Mouse (Mus musculus): ENCODE results near the gene Pitx3. TPM values are rescaled to one million over a fixed set of nuclear protein-coding genes. Genes with fewer than 3 reads are reported as not detected.

The Pitx3 gene
- total RNA-seq, 2 experiments from 2014 or later: 1.1 to 1.3 TPM

Other genes starting within 250 kb of the Pitx3 start
- 10 to 100 TPM; 16.2 to 17.2 TPM for gene Armh3, start 149.8 kb downstream of the Pitx3 start, total RNA-seq (2021)
- 1 to 10 TPM; 5.0 to 5.1 TPM for gene Hps6, start 144.8 kb downstream of the Pitx3 start, total RNA-seq (2021)
- gene Pprc1, start 103.4 kb downstream of the Pitx3 start, total RNA-seq (2021): 10 to 100 TPM; 14.2 to 14.9 TPM
- gene Ldb1, start 103.1 kb downstream of the Pitx3 start, total RNA-seq (2021): 10 to 100 TPM; 35.2 to 37.3 TPM
- gene Nolc1, start 72.5 kb downstream of the Pitx3 start, total RNA-seq (2021): 10 to 100 TPM; 17.9 to 19.1 TPM
- 1 to 10 TPM in 1 of 2 experiments, not detected in 1; 5.1 TPM for gene Elovl3, start 16.4 kb downstream of the Pitx3 start, total RNA-seq (2021)
- 10 to 100 TPM; 38.4 to 41.8 TPM for gene Gbf1, start 4.2 kb upstream of the Pitx3 start, total RNA-seq (2021)
- gene Nfkb2, start 156.0 kb upstream of the Pitx3 start, total RNA-seq (2021): 10 to 100 TPM; 19.7 to 22.1 TPM
- under 1 TPM; 0.51 to 0.60 TPM for gene Psd, start 178.8 kb upstream of the Pitx3 start, total RNA-seq (2021)
- gene Fbxl15, start 179.9 kb upstream of the Pitx3 start, total RNA-seq (2021): 1 to 10 TPM; 6.5 to 6.9 TPM
- gene Cuedc2, start 190.4 kb upstream of the Pitx3 start, total RNA-seq (2021): 10 to 100 TPM; 91.4 to 92.1 TPM
- gene Mfsd13a, start 192.8 kb upstream of the Pitx3 start, total RNA-seq (2021): 1 to 10 TPM; 3.7 to 4.0 TPM
- gene 2310034G01Rik, start 202.0 kb upstream of the Pitx3 start, total RNA-seq (2021): under 1 TPM; 0.69 TPM
- gene Actr1a, start 247.4 kb upstream of the Pitx3 start, total RNA-seq (2021): 10 to 100 TPM; 86.6 to 89.7 TPM
- gene Sufu, start 248.6 kb upstream of the Pitx3 start, total RNA-seq (2021): 10 to 100 TPM; 10.1 to 11.6 TPM